Mouse (Mus musculus) liver, adult 2 months (tissue): ENCODE data around the gene Spns2. TPM values are rescaled to one million over a fixed set of nuclear protein-coding genes. Genes with fewer than 3 reads are reported as not detected.

Experiments used
- DNase-seq: peaks from one replicate; pipeline ENCODE4 v3.0.0-alpha.2; 2011; ENCODE audit warnings: low read depth, low spot score; ENCODE audit errors: extremely low read depth
- H3K27ac ChIP-seq: fragments of 200-500 bp; replicated peaks from 2 replicates; pipeline ENCODE4 v1.5.1; 2012; ENCODE audit warnings: low read depth, mild to moderate bottlenecking, control low read depth, inconsistent platforms, low read length; ENCODE audit not compliant: insufficient read depth
- H3K27me3 ChIP-seq: fragments of 200-500 bp; 2 replicates; pipeline ENCODE4 v1.6.1; 2012; ENCODE audit warnings: mild to moderate bottlenecking, moderate library complexity, low read length, inconsistent platforms; ENCODE audit not compliant: control insufficient read depth, insufficient read depth
- H3K36me3 ChIP-seq: fragments of 200-500 bp; 2 replicates; pipeline ENCODE4 v1.6.1; 2012; ENCODE audit warnings: low read length, inconsistent platforms; ENCODE audit not compliant: control insufficient read depth, insufficient read depth
- H3K4me1 ChIP-seq: fragments of 200-500 bp; 2 replicates; pipeline ENCODE4 v1.6.1; 2011; ENCODE audit warnings: low read length; ENCODE audit not compliant: control insufficient read depth, insufficient read depth
- H3K4me3 ChIP-seq: fragments of 200-500 bp; 2 replicates; pipeline ENCODE4 v1.5.1; 2011; ENCODE audit warnings: low read depth, mild to moderate bottlenecking, control low read depth, low read length, moderate library complexity; ENCODE audit not compliant: insufficient read depth
- H3K79me2 ChIP-seq: fragments of 200-500 bp; 2 replicates; pipeline ENCODE4 v1.6.1; 2012; ENCODE audit warnings: inconsistent platforms, mild to moderate bottlenecking, low read length, moderate library complexity; ENCODE audit not compliant: control insufficient read depth, insufficient read depth
- H3K9ac ChIP-seq: fragments of 200-500 bp; 2 replicates; pipeline ENCODE4 v1.6.1; 2012; ENCODE audit warnings: low read depth, mild to moderate bottlenecking, control low read depth, inconsistent platforms, low read length
- CTCF ChIP-seq: fragments of 200-500 bp; IDR thresholded peaks from 2 replicates; pipeline ENCODE4 v1.5.1; 2011; ENCODE audit warnings: low read depth, low read length, control low read depth
- POLR2A ChIP-seq: fragments of 200-500 bp; IDR thresholded peaks from 2 replicates; pipeline ENCODE4 v1.6.1; 2011; ENCODE audit warnings: low read length, control low read depth; ENCODE audit not compliant: insufficient read depth; ENCODE audit errors: extremely low read depth
- WGBS: fragments of 180-500 bp; shearing (Covaris S2); methylation state at CpG from one replicate; pipeline ENCODE4 v1.1.7; 2018; 5-methylcytosine and 5-hydroxymethylcytosine counted together
- polyA plus RNA-seq: library from polyadenylated mRNA; depleted of rRNA; stranded (reverse); fragments of >200 nt; gene quantifications from 2 replicates; pipeline ENCODE4 v1.2.3, GENCODE M21; 2012
- total RNA-seq: library from RNA; depleted of rRNA; stranded (reverse); fragments of >200 nt; gene quantifications from 2 replicates; pipeline ENCODE4 v1.2.3, GENCODE M21; 2014

Spns2 gene
- total and polyA plus RNA-seq, 2 experiments = 41.1 to 47.3 TPM

GRCm38 (mm10) chr11:72469217-72469616 lies 20.5 kb downstream of the Spns2 start:
- H3K79me2 ChIP-seq = no peaks in the 10 kb centered on the region; the same call in 1 of the 2 replicates
- H3K27me3 ChIP-seq = no peaks in the 10 kb centered on the region
- no peak overlapping the region for H3K4me3 ChIP-seq
- 39% methylated on average over 5 of the region's 5 CpGs for WGBS
- no peak overlapping the region for H3K9ac ChIP-seq
- H3K4me1 ChIP-seq = peaks cover 49% of the 10 kb centered on the region
- H3K27ac ChIP-seq = peak overlapping the region; percentile 44
- TF ChIP-seq CTCF (no peak), POLR2A (no peak)
- DNase-seq = peak; percentile 41
- H3K36me3 ChIP-seq = no peaks in the 10 kb centered on the region; the same call in 1 of the 2 replicates

GRCm38 (mm10) chr11:72468525-72468924 lies 21.2 kb downstream of the Spns2 start:
- H3K4me1 ChIP-seq = peaks cover 42% of the 10 kb centered on the region
- H3K36me3 ChIP-seq = no peaks in the 10 kb centered on the region; the same call in 1 of the 2 replicates
- H3K9ac ChIP-seq = no peak overlapping the region
- TF ChIP-seq CTCF (no peak), POLR2A (no peak)
- no peak for DNase-seq
- peak overlapping the region; percentile 44 for H3K27ac ChIP-seq
- no peaks in the 10 kb centered on the region; the same call in 1 of the 2 replicates for H3K79me2 ChIP-seq
- 67% methylated on average over 5 of the region's 5 CpGs for WGBS
- H3K27me3 ChIP-seq = no peaks in the 10 kb centered on the region
- H3K4me3 ChIP-seq = no peak overlapping the region

DNA sequence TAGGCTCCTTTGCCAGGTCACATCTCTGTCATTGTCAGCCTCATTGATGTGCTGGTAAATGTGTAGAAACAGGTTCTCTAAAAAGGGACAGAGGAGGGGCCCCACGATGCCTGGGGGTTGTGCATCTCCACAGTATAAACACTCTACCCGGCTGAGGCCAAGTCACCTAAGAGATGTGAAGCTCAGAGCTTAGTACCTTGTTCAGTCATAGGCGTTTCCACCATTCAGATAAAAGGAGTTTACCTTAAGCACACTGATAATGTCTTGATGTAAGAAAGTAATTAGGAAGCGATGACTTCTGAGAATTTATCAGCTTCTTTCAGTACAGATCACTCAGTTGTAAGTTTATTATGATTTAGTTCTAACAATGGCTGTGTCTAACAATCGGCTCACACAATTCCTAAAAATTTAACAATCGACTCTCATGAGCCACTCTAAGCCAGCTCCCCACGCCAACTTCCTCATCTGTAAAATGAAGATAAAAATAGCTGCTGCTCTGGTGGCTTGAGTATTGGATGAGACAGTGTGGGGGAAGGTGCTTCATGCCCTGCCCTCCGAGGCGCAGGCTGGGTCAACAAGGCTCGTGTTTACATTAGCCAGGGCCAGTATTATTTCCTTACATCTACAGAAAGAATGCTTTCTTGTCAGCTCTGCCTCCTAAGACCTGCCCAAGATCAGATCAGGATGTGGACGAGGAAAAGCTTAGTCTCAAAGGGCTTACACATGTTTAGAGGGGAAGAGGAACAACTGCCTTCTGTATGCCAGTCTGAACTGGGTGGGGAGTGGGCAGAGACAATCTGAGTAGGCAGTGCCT lies 22.8 kb downstream of the Spns2 start:
- peaks cover 38% of the 10 kb centered on the region for H3K4me1 ChIP-seq
- DNase-seq = peak; percentile 24
- H3K27ac ChIP-seq = peak overlapping the region; percentile 20
- peaks cover 9% of the 10 kb centered on the region for H3K36me3 ChIP-seq
- H3K27me3 ChIP-seq = no peaks in the 10 kb centered on the region
- no peak overlapping the region for H3K9ac ChIP-seq
- WGBS = 20% methylated on average over 11 of the region's 11 CpGs
- no peak overlapping the region for H3K4me3 ChIP-seq
- no peak for TF ChIP-seq POLR2A
- TF ChIP-seq CTCF = no peak
- no peaks in the 10 kb centered on the region; the same call in 1 of the 2 replicates for H3K79me2 ChIP-seq

DNA sequence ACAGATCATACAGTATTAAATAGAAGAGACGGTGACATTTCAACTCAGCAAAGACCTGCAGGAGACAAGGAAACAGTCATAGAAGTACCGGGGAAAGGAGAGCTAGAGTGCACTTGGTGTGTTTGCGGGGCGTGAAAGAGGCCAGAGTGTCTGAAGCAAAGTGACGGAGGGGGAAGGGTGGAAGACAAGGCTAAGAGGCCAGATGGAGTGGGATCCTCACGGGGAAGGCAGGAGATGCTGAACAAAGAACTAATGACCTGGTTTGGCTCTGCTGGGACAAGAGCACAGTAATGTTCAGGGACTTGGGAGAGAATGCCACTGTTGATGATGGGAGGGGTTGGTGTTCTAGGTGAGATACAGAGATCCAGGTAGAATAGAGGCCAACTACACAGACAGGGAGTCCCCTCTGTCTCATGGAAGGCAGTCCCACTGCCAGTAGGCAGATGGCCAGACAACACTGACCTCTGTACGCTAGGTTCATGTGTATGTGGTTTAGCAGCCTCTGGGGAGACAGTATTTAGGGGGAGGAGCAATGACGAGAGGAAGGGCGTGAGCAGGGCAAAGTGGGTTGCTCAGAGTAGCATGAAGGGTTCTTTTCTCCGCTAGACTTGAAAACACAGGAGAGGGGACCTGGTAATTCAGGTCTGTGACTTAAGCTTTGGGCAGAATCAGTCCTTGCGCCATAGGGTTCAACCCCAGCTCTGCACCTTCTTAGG lies 23.6 kb downstream of the Spns2 start:
- Histone ChIP-seq H3K9ac (no peak overlapping the region), H3K27me3 (no peaks in the 10 kb centered on the region), H3K4me3 (no peak overlapping the region), H3K79me2 (no peaks in the 10 kb centered on the region; the same call in 1 of the 2 replicates), H3K36me3 (peaks cover 10% of the 10 kb centered on the region), H3K27ac (no peak overlapping the region; the same call in 1 of the 2 replicates), H3K4me1 (peaks cover 38% of the 10 kb centered on the region)
- peak; percentile 28 for DNase-seq
- WGBS = 72% methylated on average over 11 of the region's 11 CpGs
- TF ChIP-seq CTCF = no peak
- no peak for TF ChIP-seq POLR2A

GRCm38 (mm10) chr11:72464821-72465220 lies 24.9 kb downstream of the Spns2 start:
- TF ChIP-seq POLR2A = no peak
- no peak for TF ChIP-seq CTCF
- peaks cover 11% of the 10 kb centered on the region for H3K36me3 ChIP-seq
- no peak overlapping the region for H3K9ac ChIP-seq
- no peak for DNase-seq
- peaks cover 30% of the 10 kb centered on the region for H3K4me1 ChIP-seq
- H3K27me3 ChIP-seq = no peaks in the 10 kb centered on the region
- no peak overlapping the region for H3K27ac ChIP-seq
- H3K79me2 ChIP-seq = no peaks in the 10 kb centered on the region; the same call in 1 of the 2 replicates
- WGBS = 95% methylated on average over 3 of the region's 3 CpGs
- no peak overlapping the region for H3K4me3 ChIP-seq
